Mouse (Mus musculus): ENCODE data around the gene Pfas.

- TF ChIP-seq CTCF (IDR thresholded peaks at IDR 0.05 in 2 of 3, conservative IDR thresholded peaks at IDR 0.05 in 1 of 3; ENCODE audit: control insufficient read depth in 1 of 3, insufficient read depth in 1 of 3, low read depth in 2 of 3, low read length in 3 of 3, poor library complexity in 1 of 3, severe bottlenecking in 1 of 3) (no peak), EP300 (IDR thresholded peaks at IDR 0.05; ENCODE audit: low read depth in 1 of 2, low read length in 2 of 2) (no peak), NRF1 (IDR thresholded peaks at IDR 0.05; ENCODE audit: insufficient read depth, low read depth, low read length, poor library complexity, severe bottlenecking) (no peak), NELFE (IDR thresholded peaks at IDR 0.05; ENCODE audit: low read depth, low read length) (no peak)
Observed at GRCm38 (mm10) chr11:68987365-68987882, 20.8 kb downstream of the Pfas start.

Data from MEL (cell line).